Mouse (Mus musculus) heart, postnatal 0 days (tissue): ENCODE data around the gene Zdhhc6. TPM values are rescaled to one million over a fixed set of nuclear protein-coding genes. Genes with fewer than 3 reads are reported as not detected.

Source experiments
- ATAC-seq: fragments of 200-750 bp; cut with Nextera tagmentation; 2 replicates; pipeline ENCODE4 v1.8.0; 2017; ENCODE audit warnings: low read depth, moderate number of reproducible peaks, moderate library complexity; ENCODE audit not compliant: insufficient read depth
- DNase-seq: peaks from one replicate; pipeline ENCODE4 v3.0.0-alpha.2; 2016; ENCODE audit warnings: low spot score
- H3K27ac ChIP-seq: fragments of 300-500 bp; sonication (generic); 2 replicates; pipeline ENCODE4 v1.5.1; 2014; ENCODE audit warnings: low read depth, mild to moderate bottlenecking
- H3K27me3 ChIP-seq: fragments of 300-500 bp; sonication (generic); 2 replicates; pipeline ENCODE4 v1.6.1; 2014; ENCODE audit warnings: low read length, mixed read lengths; ENCODE audit not compliant: control insufficient read depth, insufficient read depth
- H3K36me3 ChIP-seq: fragments of 300-500 bp; sonication (generic); replicated peaks from 2 replicates; pipeline ENCODE4 v1.6.1; 2014; ENCODE audit warnings: low read length, mixed read lengths; ENCODE audit not compliant: control insufficient read depth, insufficient read depth
- H3K4me1 ChIP-seq: fragments of 300-500 bp; sonication (generic); 2 replicates; pipeline ENCODE4 v1.6.1; 2014; ENCODE audit warnings: antibody characterized with exemption; ENCODE audit not compliant: control insufficient read depth, insufficient read depth
- H3K4me2 ChIP-seq: fragments of 300-500 bp; sonication (generic); 2 replicates; pipeline ENCODE4 v1.6.1; 2014; ENCODE audit warnings: low read depth, mild to moderate bottlenecking, low read length, moderate library complexity
- H3K4me3 ChIP-seq: fragments of 300-500 bp; sonication (generic); 2 replicates; pipeline ENCODE4 v1.5.1; 2014; ENCODE audit warnings: low read depth, low read length
- H3K9ac ChIP-seq: fragments of 300-500 bp; sonication (generic); replicated peaks from 2 replicates; pipeline ENCODE4 v1.6.1; 2014; ENCODE audit warnings: low read depth, low read length, mixed read lengths
- H3K9me3 ChIP-seq: fragments of 300-500 bp; sonication (generic); replicated peaks from 2 replicates; pipeline ENCODE4 v1.6.1; 2016; ENCODE audit warnings: low read length; ENCODE audit not compliant: control insufficient read depth
- CTCF ChIP-seq: IDR thresholded peaks from 2 replicates; pipeline ENCODE4 v1.5.1; 2016; ENCODE audit warnings: antibody characterized with exemption, control low read depth, low read depth
- EP300 ChIP-seq: IDR thresholded peaks from 2 replicates; pipeline ENCODE4 v1.6.1; 2016; ENCODE audit warnings: antibody characterized with exemption, low read depth
- WGBS: fragments of 180-500 bp; shearing (Covaris S2); extraction: QIAGEN DNeasy Blood & Tissue Kit; methylation state at CpG from one replicate; pipeline ENCODE4 v1.1.7; 2014; 5-methylcytosine and 5-hydroxymethylcytosine counted together
- polyA plus RNA-seq: library from polyadenylated mRNA; unstranded; fragments of >200 nt; fragmentation: Nextera tagmentation; extraction: Ambion mirVana; gene quantifications from 2 replicates; pipeline ENCODE4 v1.2.1, GENCODE M21; 2015
- total RNA-seq: library from RNA; depleted of rRNA; stranded (reverse); fragments of >200 nt; gene quantifications from 2 replicates; pipeline ENCODE4 v1.2.3, GENCODE M21; 2014; ENCODE audit warnings: low replicate concordance

Zdhhc6 gene
- total and polyA plus RNA-seq, 2 experiments from 2014 or later, result 31.3 to 45.3 TPM

- ATAC-seq (no peak), DNase-seq (no peak)
- Histone ChIP-seq H3K27ac (no peak overlapping the region), H3K36me3 (peaks cover 16% of the 10 kb centered on the region; the same call in 1 of the 2 replicates), H3K4me1 (no peaks in the 10 kb centered on the region), H3K4me2 (no peak overlapping the region), H3K9ac (no peak overlapping the region), H3K9me3 (no peaks in the 10 kb centered on the region), H3K27me3 (no peaks in the 10 kb centered on the region), H3K4me3 (no peak overlapping the region)
- TF ChIP-seq EP300 (no peak), CTCF (no peak)
- 46% methylated on average over 3 of the region's 3 CpGs for WGBS
Measured at GRCm38 (mm10) chr19:55271448-55271847, 44.4 kb downstream of the Zdhhc6 start.

GRCm38 (mm10) chr19:55269051-55269450 lies 46.8 kb downstream of the Zdhhc6 start:
- DNase-seq, result no peak
- no peaks in the 10 kb centered on the region for H3K9me3 ChIP-seq
- WGBS, result 72% methylated on average over 5 of the region's 5 CpGs

GRCm38 (mm10) chr19:55268150-55268549 lies 47.7 kb downstream of the Zdhhc6 start:
- Histone ChIP-seq H3K9me3 (no peaks in the 10 kb centered on the region), H3K36me3 (peaks cover 11% of the 10 kb centered on the region; the same call in 1 of the 2 replicates), H3K4me2 (no peak overlapping the region), H3K4me3 (no peak overlapping the region), H3K27ac (no peak overlapping the region), H3K4me1 (no peaks in the 10 kb centered on the region), H3K9ac (no peak overlapping the region), H3K27me3 (no peaks in the 10 kb centered on the region)
- WGBS, result 60% methylated on average over 3 of the region's 3 CpGs
- no peak for TF ChIP-seq CTCF
- TF ChIP-seq EP300, result no peak
- ATAC-seq (no peak), DNase-seq (no peak)

More at GRCm38 (mm10) chr19:55269051-55269450, 46.8 kb downstream of the Zdhhc6 start:
- H3K27ac ChIP-seq, result no peak overlapping the region
- TF ChIP-seq CTCF (no peak), EP300 (no peak)
- H3K9ac ChIP-seq, result no peak overlapping the region
- peaks cover 16% of the 10 kb centered on the region; the same call in 1 of the 2 replicates for H3K36me3 ChIP-seq
- no peaks in the 10 kb centered on the region for H3K4me1 ChIP-seq
- H3K27me3 ChIP-seq, result no peaks in the 10 kb centered on the region
- no peak overlapping the region for H3K4me3 ChIP-seq
- no peak overlapping the region for H3K4me2 ChIP-seq
- ATAC-seq, result no peak

- WGBS, result 81% methylated on average over 3 of the region's 3 CpGs
- Histone ChIP-seq H3K9me3 (no peaks in the 10 kb centered on the region), H3K36me3 (peaks cover 8% of the 10 kb centered on the region; the same call in 1 of the 2 replicates), H3K4me1 (no peaks in the 10 kb centered on the region), H3K4me2 (no peak overlapping the region), H3K27ac (no peak overlapping the region), H3K4me3 (no peak overlapping the region), H3K9ac (no peak overlapping the region), H3K27me3 (no peaks in the 10 kb centered on the region)
- ATAC-seq (no peak), DNase-seq (no peak)
- no peak for TF ChIP-seq CTCF
- TF ChIP-seq EP300, result no peak
Measured at GRCm38 (mm10) chr19:55266786-55267185, 49.0 kb downstream of the Zdhhc6 start.

GRCm38 (mm10) chr19:55265269-55265668 lies 50.6 kb downstream of the Zdhhc6 start:
- WGBS, result 65% methylated on average over 3 of the region's 3 CpGs
- Histone ChIP-seq H3K4me1 (no peaks in the 10 kb centered on the region), H3K4me3 (no peak overlapping the region), H3K9ac (no peak overlapping the region), H3K4me2 (no peak overlapping the region), H3K9me3 (no peaks in the 10 kb centered on the region), H3K27me3 (no peaks in the 10 kb centered on the region), H3K36me3 (peaks cover 8% of the 10 kb centered on the region; the same call in 1 of the 2 replicates), H3K27ac (no peak overlapping the region)
- ATAC-seq (no peak), DNase-seq (no peak)
- TF ChIP-seq EP300 (no peak), CTCF (no peak)

GRCm38 (mm10) chr19:55260389-55261184 lies 55.2 kb downstream of the Zdhhc6 start:
- 55% methylated on average over 12 of the region's 12 CpGs for WGBS
- Histone ChIP-seq H3K36me3 (no peaks in the 10 kb centered on the region), H3K27me3 (no peaks in the 10 kb centered on the region), H3K4me2 (no peak overlapping the region), H3K9ac (no peak overlapping the region), H3K27ac (no peak overlapping the region), H3K9me3 (no peaks in the 10 kb centered on the region), H3K4me3 (no peak overlapping the region), H3K4me1 (no peaks in the 10 kb centered on the region)
- ATAC-seq (no peak), DNase-seq (no peak)
- TF ChIP-seq CTCF (no peak), EP300 (no peak)
